Mouse (Mus musculus) cerebellum, adult 9-11 months (tissue): ENCODE results near the gene Rprd1b.

Source experiments
- DNase-seq: peaks from one replicate; pipeline ENCODE4 v3.0.0; 2022

The Rprd1b gene

DNA sequence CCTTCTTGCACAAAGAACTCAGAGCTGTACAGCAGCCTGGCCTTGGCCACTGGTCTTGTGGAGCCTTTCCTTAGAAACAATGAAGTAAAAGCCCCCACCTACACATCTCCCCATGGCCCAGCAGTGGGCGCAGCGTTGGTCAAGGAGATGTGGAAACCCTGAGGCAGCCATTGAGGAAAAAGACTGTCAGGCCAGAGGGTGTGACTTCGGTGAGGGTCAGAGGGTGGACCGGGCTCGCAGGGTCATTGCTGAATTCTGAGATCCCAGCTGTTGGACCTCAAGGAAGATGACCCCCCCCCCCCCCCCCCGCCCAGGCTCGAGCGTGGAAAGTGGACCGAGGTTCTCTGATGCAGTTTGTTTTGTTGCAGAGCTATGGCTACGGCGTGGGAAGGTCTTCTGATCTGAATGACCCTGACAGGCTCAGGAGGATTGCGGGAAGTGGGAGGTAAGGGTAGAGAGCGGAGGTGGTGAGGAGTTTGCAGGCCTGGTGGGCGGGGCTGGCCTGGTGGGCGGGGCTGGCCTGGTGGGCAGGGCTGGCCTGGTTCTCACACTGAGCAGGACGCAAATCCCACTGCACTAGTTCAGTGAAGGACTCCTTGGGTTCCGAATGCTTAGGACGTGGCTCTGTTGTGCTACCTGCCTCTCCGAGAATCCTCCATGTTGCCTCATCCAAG, 150.5 kb downstream of the Rprd1b start:
- no peak for DNase-seq

DNA sequence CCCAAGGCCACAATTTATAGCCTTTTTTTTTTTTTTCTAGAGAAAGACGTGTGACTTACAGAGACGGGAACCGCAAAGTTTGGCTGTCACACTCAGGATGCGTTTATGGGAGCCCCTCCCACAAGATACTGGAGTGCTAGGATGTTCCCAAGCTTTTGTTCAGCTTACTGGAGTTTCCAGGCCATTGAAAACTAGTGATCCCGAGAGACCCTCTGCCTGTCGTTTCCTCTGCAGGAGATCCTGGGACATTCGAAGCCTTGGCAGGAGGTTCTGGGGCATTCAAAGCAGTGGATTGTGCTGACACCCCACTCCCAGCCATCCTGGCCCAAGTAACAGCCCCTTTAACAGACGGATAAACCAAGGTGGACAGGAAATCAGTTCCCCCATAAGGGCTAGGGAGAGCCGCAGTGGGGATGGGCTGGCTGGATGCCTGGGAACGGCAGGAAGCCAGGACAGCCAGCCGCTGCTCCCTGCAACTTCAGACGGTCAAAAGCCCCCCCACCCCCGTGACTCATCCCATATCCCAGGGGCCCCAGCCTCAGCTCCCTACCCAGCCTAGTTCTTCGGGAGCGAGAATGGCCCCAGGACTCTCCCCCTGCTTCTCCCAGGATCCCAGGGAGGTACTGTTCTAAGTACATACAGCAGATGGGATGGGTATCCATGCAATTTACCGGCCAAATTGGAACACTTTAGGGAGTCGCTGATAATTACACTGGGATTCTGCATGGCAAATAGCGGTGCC, 151.2 kb downstream of the Rprd1b start:
- peak; percentile 44 for DNase-seq

DNA sequence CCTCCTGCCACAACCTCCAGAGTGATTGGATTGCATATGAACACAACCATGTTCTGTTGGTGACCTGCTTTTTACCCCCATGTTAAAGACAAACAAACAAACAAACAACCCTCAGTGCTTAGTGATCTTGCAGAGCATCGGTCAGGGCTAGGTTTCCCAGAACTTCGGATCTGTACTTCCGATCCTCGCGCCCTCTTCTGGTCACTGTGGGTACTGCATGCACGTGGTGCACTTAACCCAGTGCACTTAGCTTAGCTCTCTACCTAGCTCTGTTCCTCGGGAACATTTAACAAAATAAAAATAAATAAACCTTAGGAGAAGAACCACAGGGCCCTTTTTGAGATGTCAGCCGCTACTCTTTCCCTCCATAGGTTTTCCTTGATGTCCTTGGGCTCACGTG, 152.5 kb downstream of the Rprd1b start:
- DNase-seq = no peak
